Mouse (Mus musculus): ENCODE data around the gene Lhfp. TPM values are rescaled to one million over a fixed set of nuclear protein-coding genes. Genes with fewer than 3 reads are reported as not detected.
A peak's percentile ranks its signal among the peaks of the same experiment; 100 is the strongest.

Lhfp gene
- 34.9 and 51.0 TPM in 2 replicates for polyA plus RNA-seq (2014; fragmentation: Nextera tagmentation; extraction: Ambion mirVana)

GRCm38 (mm10) chr3:53041411-53042239, at the start of gene Lhfp:
Gene Lhfp (plus strand): TSS chr3:53041528.
- Histone ChIP-seq H3K9me3 (ENCODE audit: control insufficient read depth, low read length) (no peaks in the 10 kb centered on the region), H3K4me1 (ENCODE audit: control insufficient read depth, insufficient read depth, low read length) (0 out of 2 replicates have a peak, but pooled peaks cover 3% of the 10 kb centered on the region), H3K4me3 (ENCODE audit: low read depth, low read length) (peak within 1 kb of the TSS; percentile 55), H3K4me2 (ENCODE audit: low read depth, low read length) (peak within 1 kb of the TSS; percentile 56), H3K36me3 (ENCODE audit: control insufficient read depth, insufficient read depth, low read length) (no peaks in the 10 kb centered on the region), H3K9ac (replicated peaks; ENCODE audit: low read depth, low read length) (peak within 1 kb of the TSS; percentile 44), H3K27ac (ENCODE audit: low read depth, low read length) (peak within 1 kb of the TSS; percentile 41; the same call in 1 of the 2 replicates), H3K27me3 (ENCODE audit: control insufficient read depth, insufficient read depth, low read length) (no peaks in the 10 kb centered on the region)
- WGBS, result under 1% methylated on average over 55 of the region's 58 CpGs
- peak; percentile 93 for ATAC-seq (ENCODE audit: low read depth)

GRCm38 (mm10) chr3:52993296-52993695, 48.0 kb upstream of the Lhfp start:
- no peak for ATAC-seq (ENCODE audit: low read depth)
- WGBS, result 92% methylated on average over 8 of the region's 10 CpGs
- Histone ChIP-seq H3K4me2 (ENCODE audit: low read depth, low read length) (no peak overlapping the region), H3K36me3 (ENCODE audit: control insufficient read depth, insufficient read depth, low read length) (peaks cover 30% of the 10 kb centered on the region), H3K9ac (replicated peaks; ENCODE audit: low read depth, low read length) (no peak overlapping the region), H3K27ac (ENCODE audit: low read depth, low read length) (no peak overlapping the region), H3K9me3 (ENCODE audit: control insufficient read depth, low read length) (no peaks in the 10 kb centered on the region), H3K4me3 (ENCODE audit: low read depth, low read length) (no peak overlapping the region), H3K27me3 (ENCODE audit: control insufficient read depth, insufficient read depth, low read length) (no peaks in the 10 kb centered on the region), H3K4me1 (ENCODE audit: control insufficient read depth, insufficient read depth, low read length) (no peaks in the 10 kb centered on the region)

GRCm38 (mm10) chr3:52994666-52995065, 46.7 kb upstream of the Lhfp start:
- Histone ChIP-seq H3K27me3 (ENCODE audit: control insufficient read depth, insufficient read depth, low read length) (no peaks in the 10 kb centered on the region), H3K36me3 (ENCODE audit: control insufficient read depth, insufficient read depth, low read length) (peaks cover 24% of the 10 kb centered on the region), H3K9me3 (ENCODE audit: control insufficient read depth, low read length) (no peaks in the 10 kb centered on the region), H3K9ac (replicated peaks; ENCODE audit: low read depth, low read length) (no peak overlapping the region), H3K4me3 (ENCODE audit: low read depth, low read length) (no peak overlapping the region), H3K4me1 (ENCODE audit: control insufficient read depth, insufficient read depth, low read length) (no peaks in the 10 kb centered on the region), H3K27ac (ENCODE audit: low read depth, low read length) (no peak overlapping the region), H3K4me2 (ENCODE audit: low read depth, low read length) (no peak overlapping the region)
- 76% methylated on average over 5 of the region's 5 CpGs for WGBS
- no peak for ATAC-seq (ENCODE audit: low read depth)

- WGBS, result 91% methylated on average over 5 of the region's 5 CpGs
- no peak overlapping the region for H3K4me2 ChIP-seq (ENCODE audit: low read depth, low read length)
- H3K27me3 ChIP-seq (ENCODE audit: control insufficient read depth, insufficient read depth, low read length), result no peaks in the 10 kb centered on the region
- no peaks in the 10 kb centered on the region for H3K4me1 ChIP-seq (ENCODE audit: control insufficient read depth, insufficient read depth, low read length)
- no peak for ATAC-seq (ENCODE audit: low read depth)
- H3K36me3 ChIP-seq (ENCODE audit: control insufficient read depth, insufficient read depth, low read length), result peaks cover 23% of the 10 kb centered on the region
- no peak overlapping the region for H3K4me3 ChIP-seq (ENCODE audit: low read depth, low read length)
- no peak overlapping the region for H3K27ac ChIP-seq (ENCODE audit: low read depth, low read length)
- no peaks in the 10 kb centered on the region for H3K9me3 ChIP-seq (ENCODE audit: control insufficient read depth, low read length)
- H3K9ac ChIP-seq (replicated peaks; ENCODE audit: low read depth, low read length), result no peak overlapping the region
Measured at GRCm38 (mm10) chr3:52996635-52997034, 44.7 kb upstream of the Lhfp start.

- H3K36me3 ChIP-seq (ENCODE audit: control insufficient read depth, insufficient read depth, low read length), result peaks cover 31% of the 10 kb centered on the region
- no peak overlapping the region for H3K4me2 ChIP-seq (ENCODE audit: low read depth, low read length)
- H3K27ac ChIP-seq (ENCODE audit: low read depth, low read length), result no peak overlapping the region
- no peaks in the 10 kb centered on the region for H3K27me3 ChIP-seq (ENCODE audit: control insufficient read depth, insufficient read depth, low read length)
- H3K9me3 ChIP-seq (ENCODE audit: control insufficient read depth, low read length), result no peaks in the 10 kb centered on the region
- no peak for ATAC-seq (ENCODE audit: low read depth)
- 91% methylated on average over 1 of the region's 1 CpGs for WGBS
- H3K4me1 ChIP-seq (ENCODE audit: control insufficient read depth, insufficient read depth, low read length), result no peaks in the 10 kb centered on the region
- H3K4me3 ChIP-seq (ENCODE audit: low read depth, low read length), result no peak overlapping the region
- no peak overlapping the region for H3K9ac ChIP-seq (replicated peaks; ENCODE audit: low read depth, low read length)
Measured at GRCm38 (mm10) chr3:52997381-52997780, 43.9 kb upstream of the Lhfp start.

GRCm38 (mm10) chr3:52999016-52999744, 42.1 kb upstream of the Lhfp start:
- Histone ChIP-seq H3K9ac (replicated peaks; ENCODE audit: low read depth, low read length) (no peak overlapping the region), H3K27me3 (ENCODE audit: control insufficient read depth, insufficient read depth, low read length) (no peaks in the 10 kb centered on the region), H3K4me3 (ENCODE audit: low read depth, low read length) (no peak overlapping the region), H3K4me1 (ENCODE audit: control insufficient read depth, insufficient read depth, low read length) (no peaks in the 10 kb centered on the region), H3K4me2 (ENCODE audit: low read depth, low read length) (no peak overlapping the region), H3K27ac (ENCODE audit: low read depth, low read length) (no peak overlapping the region), H3K36me3 (ENCODE audit: control insufficient read depth, insufficient read depth, low read length) (peaks cover 28% of the 10 kb centered on the region), H3K9me3 (ENCODE audit: control insufficient read depth, low read length) (no peaks in the 10 kb centered on the region)
- 77% methylated on average over 15 of the region's 15 CpGs for WGBS
- no peak for ATAC-seq (ENCODE audit: low read depth)

- Histone ChIP-seq H3K27ac (ENCODE audit: low read depth, low read length) (no peak overlapping the region), H3K36me3 (ENCODE audit: control insufficient read depth, insufficient read depth, low read length) (peaks cover 28% of the 10 kb centered on the region), H3K4me1 (ENCODE audit: control insufficient read depth, insufficient read depth, low read length) (no peaks in the 10 kb centered on the region), H3K9ac (replicated peaks; ENCODE audit: low read depth, low read length) (no peak overlapping the region), H3K4me3 (ENCODE audit: low read depth, low read length) (no peak overlapping the region), H3K9me3 (ENCODE audit: control insufficient read depth, low read length) (no peaks in the 10 kb centered on the region), H3K27me3 (ENCODE audit: control insufficient read depth, insufficient read depth, low read length) (no peaks in the 10 kb centered on the region), H3K4me2 (ENCODE audit: low read depth, low read length) (no peak overlapping the region)
- WGBS, result 94% methylated on average over 3 of the region's 3 CpGs
- no peak for ATAC-seq (ENCODE audit: low read depth)
Measured at GRCm38 (mm10) chr3:52999996-53000395, 41.3 kb upstream of the Lhfp start.

GRCm38 (mm10) chr3:53002076-53002475, 39.3 kb upstream of the Lhfp start:
- no peak overlapping the region for H3K27ac ChIP-seq (ENCODE audit: low read depth, low read length)
- no peak overlapping the region for H3K4me3 ChIP-seq (ENCODE audit: low read depth, low read length)
- no peak for ATAC-seq (ENCODE audit: low read depth)
- H3K36me3 ChIP-seq (ENCODE audit: control insufficient read depth, insufficient read depth, low read length), result peaks cover 24% of the 10 kb centered on the region
- H3K27me3 ChIP-seq (ENCODE audit: control insufficient read depth, insufficient read depth, low read length), result no peaks in the 10 kb centered on the region
- H3K4me2 ChIP-seq (ENCODE audit: low read depth, low read length), result no peak overlapping the region
- no peaks in the 10 kb centered on the region for H3K4me1 ChIP-seq (ENCODE audit: control insufficient read depth, insufficient read depth, low read length)
- H3K9me3 ChIP-seq (ENCODE audit: control insufficient read depth, low read length), result no peaks in the 10 kb centered on the region
- 82% methylated on average over 6 of the region's 6 CpGs for WGBS
- no peak overlapping the region for H3K9ac ChIP-seq (replicated peaks; ENCODE audit: low read depth, low read length)
